Mouse (Mus musculus): ENCODE data around the gene Mfsd4a. TPM values are rescaled to one million over a fixed set of nuclear protein-coding genes. Genes with fewer than 3 reads are reported as not detected.

Gene Mfsd4a
- polyA plus RNA-seq (2015; fragmentation: Nextera tagmentation; extraction: Ambion mirVana) = 4.2 and 4.9 TPM in 2 replicates

GRCm38 (mm10) chr1:132067261-132068255 is at the start of gene Mfsd4a:
Mfsd4a (minus strand) TSS chr1:132068062.

GRCm38 (mm10) chr1:132007282-132007815 is 60.5 kb downstream of the Mfsd4a start, which contains the start of gene Elk4:
Elk4 (plus strand) TSS chr1:132007607.

Other genes starting within 250 kb of the Mfsd4a start
- gene Slc41a1, start 240.6 kb downstream of the Mfsd4a start, polyA plus RNA-seq (2015; fragmentation: Nextera tagmentation; extraction: Ambion mirVana) = 38.7 and 39.5 TPM in 2 replicates
- 18.7 and 20.5 TPM in 2 replicates for gene Rab29, start 200.8 kb downstream of the Mfsd4a start, polyA plus RNA-seq (2015; fragmentation: Nextera tagmentation; extraction: Ambion mirVana)
- gene Nucks1, start 157.5 kb downstream of the Mfsd4a start, polyA plus RNA-seq (2015; fragmentation: Nextera tagmentation; extraction: Ambion mirVana) = 29.2 and 32.5 TPM in 2 replicates
- 5.3 and 7.4 TPM in 2 replicates for gene Slc45a3, start 105.1 kb downstream of the Mfsd4a start, polyA plus RNA-seq (2015; fragmentation: Nextera tagmentation; extraction: Ambion mirVana)
- gene Elk4, start 60.5 kb downstream of the Mfsd4a start, polyA plus RNA-seq (2015; fragmentation: Nextera tagmentation; extraction: Ambion mirVana) = 12.2 and 14.6 TPM in 2 replicates
- 0.40 and 0.74 TPM in 2 replicates for gene Cdk18, start 71.6 kb upstream of the Mfsd4a start, polyA plus RNA-seq (2015; fragmentation: Nextera tagmentation; extraction: Ambion mirVana)
- not detected in 2 replicates for gene Lemd1, start 123.4 kb upstream of the Mfsd4a start, polyA plus RNA-seq (2015; fragmentation: Nextera tagmentation; extraction: Ambion mirVana)
- gene AC124108.1, start 123.4 kb upstream of the Mfsd4a start, polyA plus RNA-seq (2015; fragmentation: Nextera tagmentation; extraction: Ambion mirVana) = 0.04 TPM in 2 replicates
- not detected in 2 replicates for gene Gm10188, start 161.7 kb upstream of the Mfsd4a start, polyA plus RNA-seq (2015; fragmentation: Nextera tagmentation; extraction: Ambion mirVana)
- 0.32 and 0.41 TPM in 2 replicates for gene Klhdc8a, start 230.6 kb upstream of the Mfsd4a start, polyA plus RNA-seq (2015; fragmentation: Nextera tagmentation; extraction: Ambion mirVana)
- 1.1 and 1.5 TPM in 2 replicates for gene Nuak2, start 248.1 kb upstream of the Mfsd4a start, polyA plus RNA-seq (2015; fragmentation: Nextera tagmentation; extraction: Ambion mirVana)

All from skeletal muscle tissue, postnatal 0 days (tissue).